Mouse (Mus musculus) frontal cortex, postnatal 14 days (tissue): ENCODE data around the gene Gm9821.

Experiments
- DNase-seq, 2 experiments: peaks; one replicate each; pipeline ENCODE4 v3.0.0; 2022; ENCODE audit warnings: low spot score in 2 of 2

The Gm9821 gene

GRCm38 (mm10) chr2:91926949-91927348, 18.6 kb upstream of the Gm9821 start, which contains the start of gene Chrm4:
Chrm4 (plus strand) TSS chr2:91927249.
- DNase-seq: no peak

- DNase-seq: peak in 1 of 2 experiments; percentile 74
Observed at GRCm38 (mm10) chr2:91927826-91928533, 17.5 kb upstream of the Gm9821 start.

GRCm38 (mm10) chr2:91928534-91929350, 16.8 kb upstream of the Gm9821 start:
- no peak for DNase-seq

GRCm38 (mm10) chr2:91929455-91929854, 16.0 kb upstream of the Gm9821 start:
- no peak for DNase-seq

GRCm38 (mm10) chr2:91929936-91930335, 15.6 kb upstream of the Gm9821 start:
- no peak for DNase-seq

- DNase-seq: no peak
Observed at GRCm38 (mm10) chr2:91930761-91931291, 14.7 kb upstream of the Gm9821 start.

- DNase-seq: no peak
Observed at GRCm38 (mm10) chr2:91931328-91932159, 14.0 kb upstream of the Gm9821 start.

GRCm38 (mm10) chr2:91932160-91932711, 13.3 kb upstream of the Gm9821 start, which contains the start of gene Mdk:
Mdk (minus strand) TSS chr2:91932297.
- no peak for DNase-seq

GRCm38 (mm10) chr2:91932737-91933350, 12.7 kb upstream of the Gm9821 start:
- no peak for DNase-seq

GRCm38 (mm10) chr2:91933471-91933870, 12.0 kb upstream of the Gm9821 start:
- no peak for DNase-seq

- DNase-seq: no peak
Observed at GRCm38 (mm10) chr2:91934016-91934415, 11.5 kb upstream of the Gm9821 start.

- no peak for DNase-seq
Observed at GRCm38 (mm10) chr2:91934826-91935525, 10.5 kb upstream of the Gm9821 start.

- no peak for DNase-seq
Observed at GRCm38 (mm10) chr2:91936154-91936553, 9.3 kb upstream of the Gm9821 start.

- DNase-seq: no peak
Observed at GRCm38 (mm10) chr2:91939303-91939935, 6.1 kb upstream of the Gm9821 start.

GRCm38 (mm10) chr2:91942356-91942755, 3.1 kb upstream of the Gm9821 start:
- DNase-seq: no peak

- peak in 1 of 2 experiments; percentile 76 for DNase-seq
Observed at GRCm38 (mm10) chr2:91944170-91944950, 1.1 kb upstream of the Gm9821 start.

GRCm38 (mm10) chr2:91946836-91947235, 1.3 kb downstream of the Gm9821 start:
- no peak for DNase-seq

- DNase-seq: no peak
Observed at GRCm38 (mm10) chr2:91947397-91948150, 2.1 kb downstream of the Gm9821 start.
